ENCODE assay signal across 12 mouse cellular contexts in genomic region chr9:28937980-28938379, GRCm38 (mm10).
DNase-seq lines count a peak whose midpoint lies in the region; ATAC-seq lines count a peak whose summit lies in the region.
"Had no signal": no experiment of that assay in that cellular context is flagged by ENCODE, and none has a peak within 500 bp of the region (broad histone marks: within the 10 kb centered on the region; RNA-seq: fewer than 3 reads in every experiment).

No protein-coding gene starts in this region.

- no peaks in the 10 kb centered on the region for H3K36me3 ChIP-seq in forebrain, embryonic 11.5 days (ENCODE audit: control insufficient read depth, insufficient read depth, low read length)
- H3K36me3 ChIP-seq in forebrain, embryonic 16.5 days (ENCODE audit: control insufficient read depth, insufficient read depth): no peaks in the 10 kb centered on the region
- H3K36me3 ChIP-seq in liver, embryonic 12.5 days: no peaks in the 10 kb centered on the region
- H3K36me3 ChIP-seq: embryonic facial prominence, embryonic 13.5 days; lung, embryonic 15.5 days; stomach, embryonic 15.5 days had no signal

- DNase-seq in forebrain, embryonic 11.5 days (ENCODE audit: low spot score): peak; percentile 52
- DNase-seq in layer of hippocampus, postnatal 10 days (ENCODE audit: low spot score in 2 of 2): peak; percentile 30 to 41
- no peak for DNase-seq in layer of hippocampus, adult 11-12 months (ENCODE audit: low spot score)
- peak; percentile 34 to 36 for DNase-seq in right cerebral cortex, adult 2 months (ENCODE audit: low spot score in 2 of 2)

- H3K9ac ChIP-seq in forebrain, embryonic 11.5 days (ENCODE audit: low read length): no peak overlapping the region
- no peak overlapping the region for H3K9ac ChIP-seq in forebrain, embryonic 16.5 days (replicated peaks; ENCODE audit: low read depth, low read length)
- no peak overlapping the region for H3K9ac ChIP-seq in liver, embryonic 12.5 days
- H3K9ac ChIP-seq: embryonic facial prominence, embryonic 13.5 days; lung, embryonic 15.5 days; stomach, embryonic 15.5 days had no signal

- 64% methylated on average over 2 of the region's 2 CpGs for WGBS in forebrain, embryonic 11.5 days
- 79% methylated on average over 2 of the region's 2 CpGs for WGBS in forebrain, embryonic 16.5 days
- WGBS in liver, embryonic 12.5 days (ENCODE audit: insufficient replicate concordance): 41% methylated on average over 2 of the region's 2 CpGs

- no peaks in the 10 kb centered on the region for H3K27me3 ChIP-seq in forebrain, embryonic 11.5 days (ENCODE audit: control insufficient read depth, insufficient read depth, low read length)
- H3K27me3 ChIP-seq in forebrain, embryonic 16.5 days (replicated peaks; ENCODE audit: control insufficient read depth, insufficient read depth, low read length): no peaks in the 10 kb centered on the region
- no peaks in the 10 kb centered on the region for H3K27me3 ChIP-seq in liver, embryonic 12.5 days (replicated peaks)
- H3K27me3 ChIP-seq: embryonic facial prominence, embryonic 13.5 days; lung, embryonic 15.5 days; stomach, embryonic 15.5 days had no signal

- ATAC-seq in forebrain, embryonic 11.5 days (replicated peaks; ENCODE audit: low FRiP score): no peak
- no peak; the same call in 1 of the 2 replicates for ATAC-seq in forebrain, embryonic 16.5 days
- peak; percentile 78; the same call in 1 of the 2 replicates for ATAC-seq in frontal cortex, adult (ENCODE audit: low TSS enrichment)
- ATAC-seq in liver, embryonic 12.5 days: no peak
- ATAC-seq in monocyte, adult 5-6 weeks (replicated peaks; ENCODE audit: insufficient number of reproducible peaks, low FRiP score, low TSS enrichment, poor library complexity, severe bottlenecking): no peak

- H3K4me3 ChIP-seq in forebrain, embryonic 11.5 days (ENCODE audit: low read depth, low read length): no peak overlapping the region
- no peak overlapping the region for H3K4me3 ChIP-seq in forebrain, embryonic 16.5 days (replicated peaks; ENCODE audit: low read length)
- H3K4me3 ChIP-seq in liver, embryonic 12.5 days: no peak overlapping the region
- H3K4me3 ChIP-seq: embryonic facial prominence, embryonic 13.5 days; lung, embryonic 15.5 days; stomach, embryonic 15.5 days had no signal

- H3K27ac ChIP-seq in forebrain, embryonic 11.5 days (ENCODE audit: low read depth, low read length): no peak overlapping the region
- H3K27ac ChIP-seq in forebrain, embryonic 16.5 days (ENCODE audit: low read length): no peak overlapping the region
- no peak overlapping the region for H3K27ac ChIP-seq in liver, embryonic 12.5 days
- H3K27ac ChIP-seq: embryonic facial prominence, embryonic 13.5 days; lung, embryonic 15.5 days; stomach, embryonic 15.5 days had no signal

- no peak overlapping the region for H3K4me2 ChIP-seq in forebrain, embryonic 11.5 days (ENCODE audit: low read depth, low read length, severe bottlenecking)
- no peak overlapping the region for H3K4me2 ChIP-seq in forebrain, embryonic 16.5 days (ENCODE audit: low read length)
- no peak overlapping the region for H3K4me2 ChIP-seq in liver, embryonic 12.5 days
- H3K4me2 ChIP-seq: embryonic facial prominence, embryonic 13.5 days; heart, embryonic 11.5 days; lung, embryonic 15.5 days; stomach, embryonic 15.5 days had no signal

- H3K9me3 ChIP-seq in forebrain, embryonic 11.5 days (ENCODE audit: control insufficient read depth, low read length): no peaks in the 10 kb centered on the region
- H3K9me3 ChIP-seq in forebrain, embryonic 16.5 days (ENCODE audit: control insufficient read depth, low read length): no peaks in the 10 kb centered on the region
- no peaks in the 10 kb centered on the region for H3K9me3 ChIP-seq in liver, embryonic 12.5 days (replicated peaks)
- H3K9me3 ChIP-seq: embryonic facial prominence, embryonic 13.5 days; lung, embryonic 15.5 days; stomach, embryonic 15.5 days had no signal

- no peaks in the 10 kb centered on the region for H3K4me1 ChIP-seq in forebrain, embryonic 11.5 days (replicated peaks; ENCODE audit: control insufficient read depth, insufficient read depth, low read length)
- H3K4me1 ChIP-seq in forebrain, embryonic 16.5 days (replicated peaks; ENCODE audit: control insufficient read depth, insufficient read depth, low read length): no peaks in the 10 kb centered on the region
- H3K4me1 ChIP-seq in liver, embryonic 12.5 days: no peaks in the 10 kb centered on the region
- H3K4me1 ChIP-seq: embryonic facial prominence, embryonic 13.5 days; lung, embryonic 15.5 days; stomach, embryonic 15.5 days had no signal
